Comparison of ENCODE assay signal across 8 mouse cellular contexts in genomic region chr12:102438983-102439631, GRCm38 (mm10). TPM values are rescaled to one million over a fixed set of nuclear protein-coding genes. Genes with fewer than 3 reads are reported as not detected.
A peak's percentile ranks its signal among the peaks of the same experiment; 100 is the strongest.
DNase-seq lines count a peak whose midpoint lies in the region; ATAC-seq and TF ChIP-seq lines count a peak whose summit lies in the region.

No protein-coding gene starts in this region.

- H3K79me3 ChIP-seq in C2C12 (ENCODE audit: low read depth), result peaks cover 1% of the 10 kb centered on the region

- TF ChIP-seq EP300 in liver, embryonic 14.5 days (IDR thresholded peaks at IDR 0.05; ENCODE audit: low read depth), result no peak

- ATAC-seq in forebrain, embryonic 11.5 days (replicated peaks; ENCODE audit: low FRiP score), result peak; percentile 40
- ATAC-seq in liver, embryonic 14.5 days (ENCODE audit: insufficient read depth), result peak; percentile 23

- H3K36me3 ChIP-seq in C2C12 (ENCODE audit: control insufficient read depth, insufficient read depth), result no peaks in the 10 kb centered on the region
- H3K36me3 ChIP-seq in forebrain, embryonic 11.5 days (ENCODE audit: control insufficient read depth, insufficient read depth, low read length), result no peaks in the 10 kb centered on the region
- H3K36me3 ChIP-seq in liver, embryonic 14.5 days (replicated peaks; ENCODE audit: control insufficient read depth, insufficient read depth, low read depth), result no peaks in the 10 kb centered on the region

- peak overlapping the region; percentile 94 for H3K27ac ChIP-seq in gastrocnemius, adult 2 months
- H3K27ac ChIP-seq in forebrain, embryonic 11.5 days (ENCODE audit: low read depth, low read length), result no peak overlapping the region
- no peak overlapping the region for H3K27ac ChIP-seq in liver, embryonic 14.5 days

- peaks cover 39% of the 10 kb centered on the region for H3K79me2 ChIP-seq in C2C12 (ENCODE audit: control insufficient read depth, insufficient read depth)

- H3ac ChIP-seq in C2C12 (ENCODE audit: control insufficient read depth, insufficient read length, low read depth), result peak overlapping the region; percentile 60

- H3K4me1 ChIP-seq in forebrain, embryonic 11.5 days (replicated peaks; ENCODE audit: control insufficient read depth, insufficient read depth, low read length), result peaks cover 2% of the 10 kb centered on the region; the same call in 1 of the 2 replicates
- H3K4me1 ChIP-seq in liver, embryonic 14.5 days (replicated peaks; ENCODE audit: control insufficient read depth in 2 of 2, insufficient read depth in 2 of 2, low read length in 1 of 2), result peaks cover 3 to 22% of the 10 kb centered on the region in 2 experiments

- no peak for TF ChIP-seq CTCF in gastrocnemius, adult 2 months (IDR thresholded peaks at IDR 0.05)
- no peak for TF ChIP-seq CTCF in C2C12 (IDR thresholded peaks at IDR 0.05; ENCODE audit: control insufficient read depth, insufficient read depth, insufficient read length)
- no peak for TF ChIP-seq CTCF in liver, embryonic 14.5 days (IDR thresholded peaks at IDR 0.05; ENCODE audit: low read depth)

- no peaks in the 10 kb centered on the region for H3K27me3 ChIP-seq in C2C12 (ENCODE audit: control insufficient read depth, insufficient read depth, insufficient read length)
- H3K27me3 ChIP-seq in forebrain, embryonic 11.5 days (ENCODE audit: control insufficient read depth, insufficient read depth, low read length), result no peaks in the 10 kb centered on the region
- H3K27me3 ChIP-seq in liver, embryonic 14.5 days (ENCODE audit: control insufficient read depth, insufficient read depth, low read length), result no peaks in the 10 kb centered on the region

- 3% methylated on average over 20 of the region's 20 CpGs for WGBS in forebrain, embryonic 11.5 days
- 3% methylated on average over 20 of the region's 20 CpGs for WGBS in liver, embryonic 14.5 days (ENCODE audit: insufficient replicate concordance)

- intact Hi-C loops in gastrocnemius, adult 2 months (cut with DNase I), result no loop called here
- intact Hi-C loops in gastrocnemius, postnatal 36 days (cut with DNase I), result no loop called here
- intact Hi-C loops in left cerebral cortex, postnatal 4 days (cut with DNase I), result no loop called here

- H3K9ac ChIP-seq in forebrain, embryonic 11.5 days (ENCODE audit: low read length), result peak overlapping the region; percentile 69
- peak overlapping the region; percentile 36; the same call in 1 of the 2 replicates for H3K9ac ChIP-seq in liver, embryonic 14.5 days (replicated peaks)

- H3K4me3 ChIP-seq in gastrocnemius, adult 2 months, result peak overlapping the region; percentile 90
- peak overlapping the region; percentile 63 for H3K4me3 ChIP-seq in C2C12 (ENCODE audit: insufficient read depth, poor library complexity, severe bottlenecking)
- peak overlapping the region; percentile 59 for H3K4me3 ChIP-seq in forebrain, embryonic 11.5 days (ENCODE audit: low read depth, low read length)
- H3K4me3 ChIP-seq in liver, embryonic 14.5 days (ENCODE audit: insufficient read depth in 1 of 2, low read depth in 2 of 2, low read length in 2 of 2), result peak overlapping the region; percentile 56 to 60

- no peaks in the 10 kb centered on the region for H3K9me3 ChIP-seq in forebrain, embryonic 11.5 days (ENCODE audit: control insufficient read depth, low read length)
- no peaks in the 10 kb centered on the region for H3K9me3 ChIP-seq in liver, embryonic 14.5 days (ENCODE audit: control insufficient read depth, low read length)

- peak overlapping the region; percentile 74 for H3K4me2 ChIP-seq in forebrain, embryonic 11.5 days (ENCODE audit: low read depth, low read length, severe bottlenecking)
- H3K4me2 ChIP-seq in liver, embryonic 14.5 days (ENCODE audit: low read depth), result peak overlapping the region; percentile 74

- no peak for DNase-seq in gastrocnemius, adult 2 months
- DNase-seq in gastrocnemius, postnatal 36 days, result no peak
- DNase-seq in forebrain, embryonic 11.5 days (ENCODE audit: low spot score), result no peak
- no peak for DNase-seq in liver, embryonic 14.5 days (ENCODE audit: low read depth in 3 of 3, low spot score in 3 of 3)
- no peak for DNase-seq in urinary bladder, postnatal 36 days (ENCODE audit: low spot score in 2 of 2)
- DNase-seq in urinary bladder, adult 18-20 months (ENCODE audit: low spot score in 2 of 2), result no peak
- DNase-seq in left cerebral cortex, postnatal 4 days, result no peak

TF ChIP-seq in C2C12, 6 proteins besides CTCF, POLR2A, EP300 and RAD21:
- TF ChIP-seq USF1 (IDR thresholded peaks at IDR 0.05; ENCODE audit: low read depth) (peak; percentile 90), MYOD1 (IDR thresholded peaks at IDR 0.05; ENCODE audit: control insufficient read depth, insufficient read length, low read depth) (no peak), CEBPB (IDR thresholded peaks at IDR 0.05; ENCODE audit: low read depth) (no peak)

RNA-seq across cellular contexts. Expression of gene Lgmn, which starts 0.5 kb away (rescaled TPM):
- total RNA-seq in gastrocnemius, adult 2 months (2021), result 10 to 100 TPM; 21.1 to 30.2 TPM
- 10 to 100 TPM; 26.2 to 27.7 TPM for total RNA-seq in gastrocnemius, postnatal 36 days (2021)
- polyA plus RNA-seq in C2C12 (2012; fragmentation: generic; extraction: Trizol), result 56.9 TPM
- polyA plus RNA-seq in forebrain, embryonic 11.5 days (2014; fragmentation: Nextera tagmentation; extraction: Ambion mirVana), result 49.0 and 49.4 TPM in 2 replicates
- polyA plus RNA-seq in liver, embryonic 14.5 days (2012; rRNA removed), result 36.3 and 38.6 TPM in 2 replicates
- polyA plus RNA-seq in liver, embryonic 14.5 days (2014; fragmentation: Nextera tagmentation; extraction: Ambion mirVana), result 58.5 and 59.7 TPM in 2 replicates
- total RNA-seq in left cerebral cortex, postnatal 4 days (2021), result 10 to 100 TPM; 65.7 to 72.1 TPM

RNA-seq across cellular contexts. Expression of gene Golga5, which starts 29.8 kb away (rescaled TPM):
- total RNA-seq in gastrocnemius, adult 2 months (2021), result 10 to 100 TPM; 30.0 to 31.2 TPM
- 10 to 100 TPM; 19.6 to 24.5 TPM for total RNA-seq in gastrocnemius, postnatal 36 days (2021)
- 7.3 TPM for polyA plus RNA-seq in C2C12 (2012; fragmentation: generic; extraction: Trizol)
- 32.5 and 34.0 TPM in 2 replicates for polyA plus RNA-seq in forebrain, embryonic 11.5 days (2014; fragmentation: Nextera tagmentation; extraction: Ambion mirVana)
- 5.2 and 10.1 TPM in 2 replicates for polyA plus RNA-seq in liver, embryonic 14.5 days (2012; rRNA removed)
- polyA plus RNA-seq in liver, embryonic 14.5 days (2014; fragmentation: Nextera tagmentation; extraction: Ambion mirVana), result 12.8 and 14.0 TPM in 2 replicates
- total RNA-seq in left cerebral cortex, postnatal 4 days (2021), result 10 to 100 TPM; 22.9 to 23.0 TPM
